Mouse (Mus musculus) midbrain, embryonic 11.5 days (tissue): ENCODE results near the gene Ssmem1. TPM values are rescaled to one million over a fixed set of nuclear protein-coding genes. Genes with fewer than 3 reads are reported as not detected.

Experiments
- ATAC-seq: fragments of 200-750 bp; cut with Nextera tagmentation; 2 replicates; pipeline ENCODE4 v1.8.0; 2017; ENCODE audit warnings: moderate TSS enrichment, moderate library complexity; ENCODE audit not compliant: low FRiP score
- DNase-seq: peaks from one replicate; pipeline ENCODE4 v3.0.0; 2015; ENCODE audit warnings: low spot score; ENCODE audit errors: missing footprints
- H3K27ac ChIP-seq: fragments of 300-500 bp; sonication (generic); 2 replicates; pipeline ENCODE4 v1.5.1; 2014; ENCODE audit warnings: low read depth, low read length
- H3K27me3 ChIP-seq: fragments of 300-500 bp; sonication (generic); 2 replicates; pipeline ENCODE4 v1.6.1; 2014; ENCODE audit warnings: mild to moderate bottlenecking, low read length, moderate library complexity, mixed read lengths; ENCODE audit not compliant: control insufficient read depth, insufficient read depth
- H3K36me3 ChIP-seq: fragments of 300-500 bp; sonication (generic); 2 replicates; pipeline ENCODE4 v1.6.1; 2014; ENCODE audit warnings: mild to moderate bottlenecking, low read length, moderate library complexity, mixed read lengths; ENCODE audit not compliant: control insufficient read depth, insufficient read depth
- H3K4me1 ChIP-seq: fragments of 300-500 bp; sonication (generic); 2 replicates; pipeline ENCODE4 v1.6.1; 2014; ENCODE audit warnings: low read length; ENCODE audit not compliant: control insufficient read depth, insufficient read depth
- H3K4me2 ChIP-seq: fragments of 300-500 bp; sonication (generic); 2 replicates; pipeline ENCODE4 v1.6.1; 2014; ENCODE audit warnings: mild to moderate bottlenecking, moderate library complexity
- H3K4me3 ChIP-seq: fragments of 300-500 bp; sonication (generic); 2 replicates; pipeline ENCODE4 v1.5.1; 2014; ENCODE audit warnings: low read depth, low read length
- H3K9ac ChIP-seq: fragments of 300-500 bp; sonication (generic); 2 replicates; pipeline ENCODE4 v1.6.1; 2014; ENCODE audit warnings: low read length
- H3K9me3 ChIP-seq: fragments of 300-500 bp; sonication (generic); 2 replicates; pipeline ENCODE4 v1.6.1; 2016; ENCODE audit warnings: low read length; ENCODE audit not compliant: control insufficient read depth
- WGBS: fragments of 180-500 bp; shearing (Covaris S2); extraction: QIAGEN DNeasy Blood & Tissue Kit; methylation state at CpG from one replicate; pipeline ENCODE4 v1.1.7; 2014; 5-methylcytosine and 5-hydroxymethylcytosine counted together
- polyA plus RNA-seq: library from polyadenylated mRNA; unstranded; fragments of >200 nt; fragmentation: Nextera tagmentation; extraction: Ambion mirVana; gene quantifications from 2 replicates; pipeline ENCODE4 v1.2.1, GENCODE M21; 2014

The Ssmem1 gene
- polyA plus RNA-seq, 1 experiment from 2014 or later = 0.49 TPM

DNA sequence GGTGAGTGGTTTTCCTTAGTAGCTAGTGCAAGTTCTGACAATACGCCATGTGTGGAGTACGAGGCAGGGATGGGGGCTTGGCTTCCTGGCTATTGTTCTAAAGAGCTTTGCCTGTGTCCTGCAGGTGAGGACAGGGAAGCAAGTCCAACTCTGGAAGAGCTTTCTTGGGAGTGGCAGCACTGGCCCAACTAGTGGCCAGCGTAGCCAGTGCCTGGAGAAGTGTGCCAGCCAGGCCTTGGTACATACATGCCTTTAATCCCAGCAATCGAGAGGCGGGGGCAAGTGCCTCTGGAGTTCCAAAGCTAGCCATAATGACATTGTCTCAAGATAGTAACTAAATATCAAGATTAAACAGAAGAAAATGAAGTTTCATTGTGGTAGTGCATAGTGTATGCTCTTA, 642 bp downstream of the Ssmem1 start:
- no peak for DNase-seq
- peak overlapping the region; percentile 42; the same call in 1 of the 2 replicates for H3K4me2 ChIP-seq
- peak overlapping the region; percentile 67 for H3K9ac ChIP-seq
- H3K9me3 ChIP-seq = no peaks in the 10 kb centered on the region
- H3K27ac ChIP-seq = peak overlapping the region; percentile 83
- no peaks in the 10 kb centered on the region for H3K27me3 ChIP-seq
- peaks cover 13% of the 10 kb centered on the region for H3K4me1 ChIP-seq
- 0 out of 2 replicates have a peak, but pooled peaks have one; percentile 6 for ATAC-seq
- H3K36me3 ChIP-seq = 0 out of 2 replicates have a peak, but pooled peaks cover 4% of the 10 kb centered on the region
- H3K4me3 ChIP-seq = 0 out of 2 replicates have a peak overlapping the region, but pooled peaks have one; percentile 11
- 55% methylated on average over 5 of the region's 5 CpGs for WGBS

DNA sequence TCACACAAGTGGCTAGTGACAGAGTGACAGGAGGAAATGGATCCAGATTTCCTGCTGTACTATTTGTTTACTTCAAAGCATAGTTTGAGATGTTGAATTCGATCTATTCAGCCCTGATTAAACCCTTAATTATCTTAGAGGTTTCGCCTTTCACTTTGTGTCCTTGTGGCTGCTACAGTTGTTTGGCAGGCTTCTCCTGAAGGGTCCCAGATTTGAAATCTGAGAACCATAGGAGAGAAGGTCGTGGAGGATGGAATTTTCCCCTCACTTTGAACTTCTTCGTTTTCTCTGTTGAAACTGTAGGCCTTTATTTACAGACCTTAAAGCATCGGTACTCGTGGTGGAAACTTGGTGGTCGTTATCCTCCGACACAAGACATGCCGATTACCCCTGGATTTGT, 4.6 kb downstream of the Ssmem1 start:
- H3K9me3 ChIP-seq = no peaks in the 10 kb centered on the region
- WGBS = 21% methylated on average over 9 of the region's 9 CpGs
- no peak overlapping the region for H3K4me3 ChIP-seq
- ATAC-seq (no peak), DNase-seq (no peak)
- no peaks in the 10 kb centered on the region for H3K36me3 ChIP-seq
- no peak overlapping the region for H3K9ac ChIP-seq
- no peaks in the 10 kb centered on the region for H3K27me3 ChIP-seq
- H3K4me2 ChIP-seq = no peak overlapping the region
- H3K27ac ChIP-seq = no peak overlapping the region
- peaks cover 9% of the 10 kb centered on the region for H3K4me1 ChIP-seq

DNA sequence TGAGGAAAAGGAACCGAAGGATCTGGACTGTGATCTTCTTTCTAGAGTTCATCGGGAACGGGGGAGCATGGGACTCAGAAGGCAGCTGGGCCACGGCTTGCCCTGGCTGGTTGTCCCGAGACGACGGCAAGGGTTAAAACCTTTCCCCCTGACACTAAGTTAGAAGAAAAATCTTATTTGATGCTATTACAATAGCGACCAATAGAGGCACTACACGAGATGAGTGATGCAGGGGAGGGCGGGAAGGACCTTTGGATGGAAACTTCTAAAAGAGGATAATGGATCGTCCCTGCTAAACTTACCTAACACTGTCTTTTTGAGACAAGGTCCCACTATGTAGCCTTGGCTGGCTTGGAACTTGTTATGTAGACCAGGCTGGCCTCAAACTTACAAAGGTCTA, 10.8 kb downstream of the Ssmem1 start:
- WGBS = 71% methylated on average over 11 of the region's 11 CpGs
- H3K27ac ChIP-seq = no peak overlapping the region

DNA sequence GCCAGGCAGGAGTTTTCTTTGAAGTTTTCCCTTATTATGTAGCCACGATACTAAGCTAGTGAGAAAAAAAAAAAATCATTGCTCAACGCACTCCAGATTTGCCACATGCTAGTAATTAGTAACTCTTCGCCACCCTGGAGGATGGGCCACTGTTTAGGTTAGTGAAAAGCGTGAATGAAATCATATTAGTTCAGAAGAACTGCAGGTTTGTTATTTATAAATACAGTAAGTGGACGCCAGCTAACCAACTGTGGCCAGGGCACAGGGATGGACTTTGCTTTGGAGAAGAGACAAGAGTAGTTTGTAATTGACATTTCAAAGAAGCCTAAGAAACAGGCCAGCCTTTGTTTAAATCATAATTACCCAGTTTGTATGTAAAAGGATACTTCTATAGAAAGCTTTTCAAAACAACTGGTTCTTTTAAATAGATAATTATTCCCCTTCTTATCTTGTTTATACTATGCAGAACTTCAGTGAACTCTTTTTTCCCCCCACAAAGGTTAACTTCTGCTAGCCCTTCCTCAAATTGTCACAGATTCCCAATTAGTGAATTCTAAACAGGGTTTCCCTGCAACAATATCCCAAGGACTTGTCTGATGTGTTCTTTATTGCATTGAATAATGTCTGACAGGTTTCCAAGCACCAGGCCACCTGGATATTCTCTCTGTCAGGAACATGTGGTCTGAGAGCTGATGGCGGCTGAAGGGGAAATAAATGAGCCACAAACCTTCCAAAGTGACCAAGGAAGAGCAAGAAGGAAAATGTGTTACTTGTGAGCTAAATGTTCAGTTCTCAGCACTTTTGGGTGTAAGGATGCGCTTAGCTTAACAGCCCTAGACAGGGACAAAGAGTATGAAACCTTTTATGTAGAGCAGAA, 16.0 kb downstream of the Ssmem1 start:
- Histone ChIP-seq H3K4me1 (peaks cover 9% of the 10 kb centered on the region), H3K9ac (0 out of 2 replicates have a peak overlapping the region, but pooled peaks have one; percentile 20), H3K36me3 (no peaks in the 10 kb centered on the region), H3K4me2 (no peak overlapping the region), H3K27ac (peak overlapping the region; percentile 48; the same call in 1 of the 2 replicates), H3K9me3 (no peaks in the 10 kb centered on the region), H3K27me3 (no peaks in the 10 kb centered on the region), H3K4me3 (no peak overlapping the region)
- DNase-seq (peak; percentile 87), ATAC-seq (no peak)
- WGBS = 61% methylated on average over 7 of the region's 7 CpGs

More for the DNA sequence above, 10.8 kb downstream of the Ssmem1 start:
- H3K4me1 ChIP-seq = 0 out of 2 replicates have a peak, but pooled peaks cover under 1% of the 10 kb centered on the region
- no peaks in the 10 kb centered on the region for H3K36me3 ChIP-seq
- DNase-seq (no peak), ATAC-seq (no peak)
- H3K4me2 ChIP-seq = no peak overlapping the region
- H3K4me3 ChIP-seq = no peak overlapping the region
- H3K9me3 ChIP-seq = no peaks in the 10 kb centered on the region
- no peaks in the 10 kb centered on the region for H3K27me3 ChIP-seq
- no peak overlapping the region for H3K9ac ChIP-seq

DNA sequence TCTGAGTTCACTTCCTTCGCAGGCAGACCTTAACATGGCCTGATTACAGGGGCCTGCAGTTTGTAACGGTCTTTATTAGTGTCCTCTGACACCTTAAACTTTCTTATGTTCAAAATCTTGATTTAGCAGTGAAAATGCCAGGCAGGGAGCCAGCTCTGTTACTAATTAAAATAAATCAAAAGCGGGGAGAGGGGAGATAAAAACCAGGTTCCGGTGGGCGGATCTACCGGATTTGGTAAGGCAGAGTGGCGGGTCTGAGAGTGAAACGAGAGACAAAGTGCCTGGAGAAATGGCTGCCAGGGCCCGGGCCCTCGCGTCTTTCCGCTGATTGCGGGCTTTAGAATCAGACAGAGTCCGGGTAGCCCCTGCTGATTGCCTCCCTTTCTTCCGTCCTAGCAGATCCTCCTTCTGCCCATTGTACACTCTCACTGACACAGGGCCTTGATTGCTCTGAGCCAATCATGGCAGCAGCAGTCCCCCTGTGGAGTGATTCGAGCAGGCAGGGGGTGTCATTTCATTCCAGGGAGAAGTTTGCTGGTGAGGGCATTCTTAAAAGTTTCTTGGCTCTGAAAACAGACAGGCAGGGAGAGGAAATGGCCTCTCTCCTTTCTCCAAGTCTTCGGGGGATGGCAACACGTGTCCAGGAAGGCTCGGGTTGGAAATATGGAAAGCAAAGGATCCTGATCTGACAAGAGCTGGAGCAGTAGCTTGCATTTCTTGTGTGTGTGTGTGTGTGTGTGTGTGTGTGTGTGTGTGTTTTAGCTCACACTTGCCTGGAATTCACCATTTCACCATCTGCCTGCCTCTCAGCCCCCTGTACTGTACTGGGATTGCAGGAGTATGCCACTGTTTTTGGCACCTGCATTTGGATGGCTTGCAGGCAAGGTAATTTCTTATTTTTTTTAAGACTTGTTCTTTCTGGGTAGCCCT, 17.2 kb downstream of the Ssmem1 start:
- peak; percentile 95 for DNase-seq
- 10% methylated on average over 19 of the region's 19 CpGs for WGBS
- H3K9ac ChIP-seq = peak overlapping the region; percentile 52
- H3K36me3 ChIP-seq = no peaks in the 10 kb centered on the region
- peak overlapping the region; percentile 19; the same call in 1 of the 2 replicates for H3K4me2 ChIP-seq
- no peak overlapping the region for H3K4me3 ChIP-seq
- no peaks in the 10 kb centered on the region for H3K27me3 ChIP-seq
- peak; percentile 79 for ATAC-seq
- peaks cover 9% of the 10 kb centered on the region for H3K4me1 ChIP-seq
- no peaks in the 10 kb centered on the region for H3K9me3 ChIP-seq
- H3K27ac ChIP-seq = peak overlapping the region; percentile 78

DNA sequence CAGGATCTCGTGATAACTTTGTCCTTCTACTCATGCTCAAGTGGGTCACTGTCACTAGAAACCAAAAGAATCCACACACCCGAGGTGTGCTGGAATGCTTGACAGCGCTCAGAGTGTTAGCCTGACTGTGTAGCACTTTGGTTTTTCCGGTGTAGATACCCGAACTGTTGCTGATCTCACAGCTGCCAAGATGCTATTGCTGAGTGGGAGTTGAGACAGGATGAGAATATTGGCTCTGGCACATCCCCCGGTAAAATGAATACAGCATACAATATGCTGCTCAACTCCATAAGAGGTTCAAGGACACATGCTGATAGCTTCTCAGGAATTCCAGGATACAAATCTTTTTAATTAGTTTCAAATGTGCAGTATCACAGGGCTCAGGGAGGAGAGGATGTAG, 19.2 kb downstream of the Ssmem1 start:
- WGBS = 72% methylated on average over 6 of the region's 6 CpGs
- no peaks in the 10 kb centered on the region for H3K27me3 ChIP-seq
- H3K36me3 ChIP-seq = no peaks in the 10 kb centered on the region
- H3K4me3 ChIP-seq = no peak overlapping the region
- no peak overlapping the region for H3K9ac ChIP-seq
- H3K4me2 ChIP-seq = no peak overlapping the region
- no peaks in the 10 kb centered on the region for H3K9me3 ChIP-seq
- DNase-seq (no peak), ATAC-seq (no peak)
- no peak overlapping the region for H3K27ac ChIP-seq
- H3K4me1 ChIP-seq = peaks cover 9% of the 10 kb centered on the region

DNA sequence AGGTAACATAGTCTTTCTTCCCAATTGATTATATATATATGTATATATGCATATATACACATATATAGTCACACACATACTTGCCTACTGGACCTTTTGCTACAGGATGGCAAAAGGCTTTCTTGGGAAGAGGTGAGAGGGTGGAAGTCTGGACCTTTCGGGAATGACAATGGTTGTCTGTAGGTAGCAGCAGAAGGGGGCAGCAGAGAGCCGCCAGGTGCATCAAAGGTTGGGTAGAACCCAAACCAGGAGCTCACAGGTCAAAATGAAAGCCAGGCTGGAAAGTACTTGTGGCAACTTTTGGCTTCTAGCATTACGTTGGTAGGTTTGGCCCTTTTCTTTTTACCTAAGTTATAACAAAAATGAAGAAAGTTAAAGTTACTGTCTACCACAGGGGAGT, 25.7 kb downstream of the Ssmem1 start:
- 35% methylated on average over 3 of the region's 3 CpGs for whole genome bisulfite sequencing
- H3K9me3 ChIP-seq = no peaks in the 10 kb centered on the region
- no peaks in the 10 kb centered on the region for H3K4me1 ChIP-seq
- no peak for ATAC-seq
- H3K36me3 ChIP-seq = no peaks in the 10 kb centered on the region
- DNase-seq = peak; percentile 67
- no peak overlapping the region for H3K9ac ChIP-seq
- H3K4me2 ChIP-seq = no peak overlapping the region
- H3K4me3 ChIP-seq = no peak overlapping the region
- no peaks in the 10 kb centered on the region for H3K27me3 ChIP-seq
- no peak overlapping the region for H3K27ac ChIP-seq

DNA sequence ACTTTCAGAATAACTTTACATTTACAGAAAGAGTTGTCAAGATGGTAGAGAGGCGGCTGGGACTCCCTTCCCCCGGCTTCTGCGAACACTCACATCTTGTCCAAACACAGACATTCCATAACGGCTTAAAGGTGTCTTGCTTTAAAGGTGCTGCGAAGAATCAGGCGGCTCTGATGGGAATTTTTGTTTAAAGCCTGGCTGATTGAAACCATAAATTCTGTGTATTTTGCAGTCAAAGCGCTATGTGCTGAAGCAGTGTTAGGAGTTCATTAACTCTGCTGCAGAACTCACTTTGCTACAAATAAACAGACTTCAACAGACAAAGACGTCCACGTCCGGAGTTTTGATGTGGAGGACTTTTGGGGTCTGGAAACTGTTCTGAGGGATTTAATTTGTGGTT, 28.6 kb downstream of the Ssmem1 start:
- WGBS = 64% methylated on average over 10 of the region's 10 CpGs
- Histone ChIP-seq H3K4me1 (0 out of 2 replicates have a peak, but pooled peaks cover 2% of the 10 kb centered on the region), H3K9me3 (no peaks in the 10 kb centered on the region), H3K27ac (no peak overlapping the region), H3K4me3 (no peak overlapping the region), H3K4me2 (no peak overlapping the region), H3K36me3 (no peaks in the 10 kb centered on the region), H3K27me3 (no peaks in the 10 kb centered on the region), H3K9ac (no peak overlapping the region)
- ATAC-seq (no peak), DNase-seq (peak; percentile 85)
